Mouse (Mus musculus) gastrocnemius, postnatal 25 days (tissue): ENCODE measurements at regions not wholly inside any gene's neighbourhood (a gene's known extent, or its start where the extent isn't known, plus 50 kb on each side); places are given as distances from the start of the nearest gene placed in this dataset.
A peak's percentile ranks its signal among the peaks of the same experiment; 100 is the strongest.

ENCODE experiments used
- DNase-seq: peaks from one replicate; pipeline ENCODE4 v3.0.0; 2022

DNA sequence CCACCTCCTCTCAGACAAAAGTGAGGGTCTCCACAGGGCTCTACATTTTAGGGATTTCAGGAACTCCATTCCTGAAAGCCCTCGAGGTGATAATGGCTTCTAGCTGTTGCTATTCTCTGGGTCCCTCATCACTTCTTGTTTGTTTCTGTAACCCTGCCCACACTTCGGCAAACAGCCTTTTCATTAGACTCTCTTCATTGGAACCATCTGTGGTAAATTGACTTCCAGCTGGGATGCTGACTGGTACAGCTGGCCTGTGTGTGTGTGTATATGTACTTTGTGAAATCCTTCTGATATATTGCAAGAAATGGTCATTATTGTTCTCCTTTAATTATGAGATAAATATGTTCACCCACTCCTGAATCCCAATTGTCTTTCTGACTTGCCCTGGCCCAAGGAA is 50.3 kb downstream of the Gm10192 start:
- DNase-seq, result no peak

DNA sequence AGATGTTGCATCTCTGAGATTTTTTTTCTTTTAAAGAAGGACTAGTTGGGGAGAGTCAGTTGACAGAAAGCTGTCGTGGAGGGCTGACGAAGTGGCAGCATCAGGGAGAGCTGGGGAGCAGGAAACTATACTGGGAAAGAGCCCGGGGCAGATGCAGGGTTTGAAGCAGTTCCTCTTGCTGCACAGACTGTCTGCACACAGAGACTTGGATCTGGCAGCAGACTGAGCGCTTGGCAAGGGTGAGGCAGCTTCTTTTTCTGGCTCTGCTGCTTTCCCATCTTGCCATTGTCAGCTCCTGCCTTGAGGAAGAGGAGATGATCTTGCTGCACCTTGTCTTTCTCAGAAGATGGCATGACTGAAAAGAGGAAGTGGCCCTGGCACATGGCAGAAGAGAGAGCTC is 55.2 kb downstream of the Gm10192 start:
- peak; percentile 9 for DNase-seq

DNA sequence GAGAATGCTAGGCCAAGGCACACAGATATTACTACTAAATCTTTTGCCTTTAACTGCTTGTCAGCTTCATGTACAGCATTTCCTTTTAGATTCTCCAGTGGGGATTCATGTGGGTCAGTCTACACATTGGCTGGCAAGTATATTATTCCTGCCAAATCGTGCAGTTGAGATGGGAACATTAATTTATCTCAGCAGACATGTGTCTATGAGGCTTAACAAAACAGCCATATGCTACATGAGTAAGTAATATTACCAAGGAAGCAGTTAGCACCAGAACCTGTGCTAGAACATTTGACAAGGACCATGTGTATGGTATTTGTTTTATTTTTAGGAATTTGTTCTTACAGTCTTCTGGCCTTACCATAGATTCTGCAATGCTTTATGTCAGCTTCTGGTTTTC is 59.1 kb downstream of the Gm10192 start:
- no peak for DNase-seq

DNA sequence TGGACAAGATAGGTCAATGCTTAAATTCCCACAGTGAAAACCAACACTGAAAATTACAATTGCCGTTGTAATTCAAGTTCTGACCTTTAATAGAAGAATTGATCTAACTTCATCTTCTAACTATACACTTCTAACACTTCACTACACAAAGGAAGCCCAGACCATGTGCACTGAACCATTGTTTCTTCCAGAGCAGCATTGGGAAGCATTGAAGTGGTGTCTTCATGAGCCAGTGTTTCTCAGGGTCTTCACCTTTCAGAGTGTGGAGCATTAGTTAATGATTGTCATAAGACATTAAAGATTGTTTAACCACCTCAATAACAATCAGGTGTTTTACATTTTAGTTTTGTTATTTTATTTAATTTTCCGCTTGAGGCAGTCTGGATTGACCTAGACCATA is 61.0 kb downstream of the Gm10192 start:
- DNase-seq, result no peak

DNA sequence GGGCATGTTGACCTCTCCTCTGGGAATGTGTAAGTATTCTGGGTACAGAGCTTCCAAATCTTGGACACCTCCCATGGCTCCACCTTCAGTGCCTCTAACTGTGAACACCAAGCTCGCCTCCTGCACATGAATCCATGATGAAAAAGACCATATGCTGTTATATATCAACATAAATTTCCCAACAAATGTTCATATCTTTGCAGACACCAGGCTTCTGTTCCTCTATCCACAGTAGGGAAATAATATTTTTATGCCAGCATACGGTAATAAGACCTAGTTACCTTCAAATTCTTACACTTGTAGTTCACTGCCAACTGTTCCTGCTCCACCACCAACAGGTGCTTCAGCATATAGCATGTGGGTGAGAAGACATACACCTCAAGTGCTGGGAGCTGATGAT is 63.5 kb downstream of the Gm10192 start:
- no peak for DNase-seq

DNA sequence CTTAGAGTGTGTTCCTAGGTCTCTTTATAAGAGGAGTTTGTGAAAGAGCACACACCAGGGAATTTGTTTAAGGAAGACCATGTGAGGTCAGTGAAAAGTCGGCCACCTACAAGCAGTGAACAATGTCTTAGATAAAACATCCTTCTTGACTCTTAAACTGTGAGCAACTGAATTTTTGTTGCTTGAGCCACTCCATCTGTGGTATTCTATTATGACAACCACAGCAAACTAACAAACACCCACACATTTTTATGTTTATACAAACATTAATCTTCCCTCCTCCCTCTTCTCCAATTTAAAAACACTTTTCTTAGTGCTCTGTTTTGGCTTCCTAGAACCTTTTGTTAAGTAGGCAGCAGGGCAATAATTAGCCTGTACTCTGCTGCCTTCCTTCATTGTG is 66.0 kb downstream of the Gm10192 start:
- no peak for DNase-seq

DNA sequence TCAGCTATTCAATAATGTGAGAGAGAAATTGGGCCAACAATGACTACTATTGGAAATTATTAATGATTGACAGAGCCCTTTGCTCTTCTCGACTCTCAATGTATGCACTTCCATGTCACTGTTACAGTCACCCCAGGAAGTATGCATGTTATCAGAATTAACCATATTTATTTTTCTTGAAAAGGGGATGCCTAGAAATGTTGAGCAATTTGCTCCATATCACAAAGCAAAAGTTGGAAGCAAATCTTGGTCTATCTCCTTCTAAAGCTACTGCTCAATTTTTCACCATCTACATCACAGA is 80.3 kb downstream of the Gm10192 start:
- DNase-seq, result no peak

DNA sequence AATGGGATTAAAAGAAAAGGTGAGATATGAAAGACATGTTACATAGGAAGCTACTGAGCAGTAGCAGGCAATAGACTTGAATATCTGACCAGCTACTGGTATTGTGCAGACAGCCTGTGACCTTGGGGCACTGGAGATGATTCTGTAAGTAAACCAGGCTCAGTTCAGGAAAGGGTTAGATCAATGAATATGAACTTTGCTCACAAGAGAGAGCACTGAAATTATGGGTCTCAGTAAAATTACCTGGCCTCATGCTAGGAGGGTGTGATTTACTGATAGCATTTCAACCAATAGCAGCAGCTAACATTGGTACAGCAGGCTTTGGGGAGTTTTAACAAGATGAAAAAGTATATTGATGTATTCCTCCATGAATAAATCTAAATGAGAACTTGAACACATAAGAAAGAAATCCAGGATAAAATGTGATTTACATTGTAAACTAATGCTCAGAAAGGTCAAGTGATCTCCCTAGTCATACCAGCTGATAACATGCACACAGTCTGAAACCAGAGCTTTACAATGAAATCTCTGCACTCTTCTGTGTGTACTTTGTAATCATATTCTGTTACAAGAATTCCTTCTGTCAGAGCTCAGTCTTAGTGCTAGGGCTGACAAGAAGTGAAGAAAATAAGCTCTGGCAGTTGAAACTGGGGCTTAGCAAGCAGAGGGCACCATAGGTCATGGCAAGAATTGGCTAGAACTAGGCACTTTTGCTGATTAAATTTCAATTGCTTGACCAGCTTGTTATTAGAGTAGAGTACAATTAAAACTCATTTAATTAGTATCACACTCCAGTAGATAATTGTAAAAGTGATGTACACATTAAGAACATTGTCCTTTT is 80.8 kb downstream of the Gm10192 start:
- no peak for DNase-seq

DNA sequence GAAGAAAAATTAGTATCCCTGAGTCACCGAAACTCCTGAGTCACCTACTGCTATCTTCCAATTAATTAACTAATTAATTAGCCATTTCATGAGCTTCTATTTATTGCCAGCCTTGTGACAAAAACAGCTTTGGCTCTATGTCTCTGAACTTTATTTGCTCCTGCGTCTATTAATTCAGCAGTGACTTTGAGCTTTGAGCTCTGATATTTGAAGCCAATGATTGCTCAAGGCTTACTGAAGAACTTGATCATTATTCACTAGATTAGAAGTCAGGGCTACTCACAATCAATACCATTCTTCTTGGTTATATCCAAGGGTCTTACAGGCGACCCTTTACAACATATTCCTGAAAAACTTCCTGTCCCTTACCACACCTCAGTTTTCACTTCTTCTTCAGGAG is 83.2 kb downstream of the Gm10192 start:
- no peak for DNase-seq

DNA sequence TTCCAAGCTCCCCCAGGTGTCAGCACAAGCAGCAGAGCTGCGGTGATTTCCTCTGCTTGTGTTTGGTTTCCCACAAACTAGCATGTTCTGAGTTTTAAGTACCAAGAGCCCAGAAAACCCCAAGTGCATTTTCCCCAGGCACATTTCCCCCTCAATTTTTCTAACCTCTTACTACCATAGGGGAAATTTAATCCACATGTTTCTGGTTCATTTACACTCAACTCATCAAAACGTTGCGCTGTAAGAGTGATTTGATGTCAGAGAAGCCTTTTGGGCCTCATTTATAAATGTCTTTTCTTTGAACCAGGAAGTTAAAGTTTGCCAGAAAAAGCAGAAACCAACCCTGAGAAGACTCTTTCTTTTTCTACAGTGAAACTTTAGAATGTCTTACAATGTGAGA is 89.4 kb downstream of the Gm10192 start:
- DNase-seq, result no peak

DNA sequence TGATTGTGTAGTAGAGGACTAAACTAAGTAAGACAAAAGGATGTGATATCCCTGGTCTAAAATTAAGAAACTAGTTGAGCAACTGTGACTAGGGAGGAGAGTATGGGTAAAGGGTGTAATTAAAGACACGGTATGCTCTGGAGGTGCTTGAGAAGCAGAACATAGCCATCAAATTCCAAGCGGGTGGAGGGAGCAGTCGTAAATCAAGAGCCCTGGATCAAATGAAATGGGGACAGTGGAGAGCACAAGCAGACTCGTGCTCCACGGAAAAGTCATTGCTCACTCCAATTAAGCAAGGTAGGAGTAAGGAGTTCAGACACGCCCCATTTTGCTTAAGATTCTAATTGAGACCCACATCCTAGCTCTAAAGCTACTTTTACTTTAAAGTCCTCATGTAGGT is 132.2 kb downstream of the Gm10192 start:
- no peak for DNase-seq

DNA sequence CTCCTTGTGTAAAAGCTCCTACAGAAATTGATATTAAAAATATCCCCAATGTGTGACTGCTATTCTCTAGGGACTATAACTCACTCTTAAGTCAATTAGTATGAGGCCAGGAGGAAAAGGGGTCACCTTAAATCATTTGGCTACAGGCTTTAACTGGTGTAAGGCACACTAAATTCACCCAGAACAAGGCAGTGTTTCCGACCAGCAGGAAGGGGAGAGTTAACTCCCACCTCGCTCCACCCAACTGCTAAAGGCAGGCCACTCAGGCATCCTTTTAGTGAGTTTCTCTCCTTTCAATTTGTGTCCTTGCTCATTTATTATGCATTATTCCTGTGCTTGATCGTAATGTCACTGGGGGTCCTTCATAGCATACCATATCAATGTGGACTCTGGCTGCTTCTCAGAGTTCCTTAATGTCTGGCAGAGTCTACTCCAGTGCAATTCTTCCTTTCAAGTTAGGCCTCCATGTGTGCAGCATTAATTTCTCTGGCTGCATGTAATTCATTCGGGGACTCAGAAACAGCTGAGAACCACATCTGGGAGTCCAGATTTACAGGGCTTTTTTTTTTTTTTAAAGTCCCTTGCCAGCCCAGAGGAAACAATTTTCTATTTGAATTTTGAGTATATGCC is 133.8 kb downstream of the Gm10192 start:
- no peak for DNase-seq

DNA sequence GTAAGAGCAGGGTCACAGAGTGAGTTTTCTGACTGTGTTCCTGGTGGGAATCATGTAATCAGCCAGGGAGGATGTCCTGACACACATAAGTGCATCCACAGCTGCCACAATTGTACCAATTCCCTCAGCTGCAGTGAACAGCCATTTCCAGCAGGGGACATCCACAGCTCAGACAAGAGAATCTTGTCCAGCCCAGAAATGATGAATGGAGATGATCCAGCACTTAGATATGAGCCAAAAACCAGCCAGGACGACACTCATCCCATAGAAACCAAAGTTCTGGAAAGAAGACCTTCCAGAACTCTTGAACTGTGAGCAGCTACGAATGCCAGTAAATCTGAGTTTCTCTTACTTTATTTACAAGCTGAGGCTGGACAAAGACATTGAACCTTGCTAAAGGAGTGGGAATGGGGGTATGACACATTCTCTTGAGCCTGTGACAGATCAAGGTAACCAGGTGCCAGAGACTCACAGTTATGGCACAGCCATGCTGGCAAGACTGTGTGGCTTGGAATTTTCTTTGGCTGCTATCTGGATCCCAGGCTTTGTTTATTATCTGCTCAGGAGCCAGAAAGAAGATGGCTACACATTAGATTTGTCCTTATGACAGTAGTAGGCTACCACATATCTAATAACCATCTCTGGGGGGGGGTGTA is 145.1 kb downstream of the Gm10192 start:
- DNase-seq, result peak; percentile 25

DNA sequence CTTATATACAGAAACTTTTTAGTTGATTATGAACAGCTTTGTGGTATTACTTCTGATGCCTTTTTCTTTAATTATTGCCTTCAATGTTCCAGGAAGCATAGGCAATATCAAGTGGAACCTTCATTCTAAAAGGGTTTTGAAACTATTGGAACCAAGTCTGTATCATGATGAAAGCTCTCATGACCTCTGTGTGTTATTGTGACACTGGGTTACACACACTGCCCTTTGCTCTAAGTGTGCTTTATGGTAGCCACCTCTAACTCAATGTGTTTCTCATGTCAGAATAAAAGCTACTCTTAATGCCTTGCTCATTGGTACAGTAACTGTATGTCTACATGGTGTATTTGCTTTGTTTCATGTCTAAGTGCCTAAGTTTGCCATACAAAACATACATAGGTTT is 154.0 kb downstream of the Gm10192 start:
- no peak for DNase-seq

DNA sequence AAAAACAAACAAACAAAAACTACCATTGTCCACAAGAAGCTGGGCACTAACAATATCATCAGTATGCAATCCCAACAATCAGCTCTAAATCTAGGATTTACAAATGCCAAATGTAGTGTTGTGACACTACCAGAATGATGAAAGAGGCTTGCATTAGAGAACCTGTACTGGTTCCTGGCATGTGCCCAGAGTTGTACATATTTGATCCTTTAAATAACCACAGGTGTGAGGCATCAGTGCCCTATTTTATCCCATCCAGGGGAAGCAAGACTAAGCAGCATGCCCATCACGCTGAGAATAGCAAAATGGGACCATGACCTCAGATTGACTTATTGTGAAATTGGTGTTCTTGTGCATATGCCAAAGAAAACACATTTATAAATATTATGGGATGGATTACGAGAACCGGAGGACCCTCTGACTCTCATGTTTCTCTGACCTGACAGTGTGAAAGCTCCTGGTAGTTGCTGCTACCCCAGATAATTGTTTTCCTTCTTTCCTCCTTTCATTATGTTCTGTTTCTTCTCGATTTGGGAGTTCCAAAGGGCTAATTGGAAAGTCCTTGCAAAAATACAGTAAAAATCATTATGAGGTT is 157.4 kb downstream of the Gm10192 start:
- DNase-seq, result no peak

DNA sequence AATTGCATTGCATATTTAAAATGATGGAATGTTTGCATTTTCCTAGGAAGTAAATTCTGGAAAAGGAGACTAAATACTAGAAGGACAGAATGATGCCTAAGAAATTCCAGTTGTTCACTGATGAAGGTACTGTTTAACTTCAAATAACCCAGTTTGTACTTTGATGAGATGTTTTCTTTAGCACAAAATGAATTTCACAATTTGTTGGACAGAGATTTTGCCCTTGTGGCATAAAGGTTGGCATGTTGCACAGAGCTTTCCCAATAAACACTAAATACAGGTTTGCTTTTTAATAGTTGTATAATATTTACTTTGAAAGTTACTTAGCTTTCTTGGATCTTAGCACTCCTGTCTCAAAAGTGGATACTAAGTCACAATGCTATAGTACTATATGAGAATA is 181.6 kb downstream of the Gm10192 start:
- no peak for DNase-seq

DNA sequence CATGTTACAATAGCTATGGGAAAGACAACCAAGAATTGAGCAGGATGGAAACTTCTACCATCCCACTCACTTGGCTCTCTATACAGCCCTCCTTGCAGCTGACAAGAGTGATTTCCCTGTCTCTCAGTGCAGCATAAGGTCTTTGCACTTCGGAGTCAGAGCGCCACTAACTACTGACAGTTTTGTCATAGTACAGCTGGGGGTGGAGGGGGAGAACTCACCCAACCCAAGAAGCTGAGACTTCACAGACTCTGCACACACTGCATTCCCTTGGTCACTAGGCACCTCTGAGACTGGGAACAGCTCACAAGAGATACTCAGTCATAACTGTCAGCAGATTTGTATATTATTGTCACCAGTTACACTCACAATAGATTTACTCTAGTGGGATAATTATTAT is 195.3 kb upstream of the Gm12695 start:
- no peak for DNase-seq

DNA sequence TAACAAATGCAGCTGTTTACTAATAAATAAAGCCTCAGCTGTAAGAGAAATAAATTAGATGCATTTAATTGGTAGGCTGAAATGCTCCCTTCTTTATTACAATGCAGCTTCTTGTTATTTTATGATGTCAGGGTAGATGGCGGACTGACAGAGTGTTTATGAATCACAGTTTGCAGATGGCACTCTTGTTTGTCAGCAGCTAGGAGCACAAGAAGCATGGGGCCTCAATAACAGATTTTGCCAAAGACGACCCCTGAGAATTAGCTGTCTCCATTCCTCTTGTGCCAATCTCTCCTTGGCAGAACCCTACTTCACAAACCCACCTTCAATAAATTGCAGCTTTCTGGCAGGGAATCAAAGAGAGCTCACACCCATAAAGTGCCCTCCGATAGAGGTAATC is 194.9 kb upstream of the Gm12695 start:
- DNase-seq, result no peak

DNA sequence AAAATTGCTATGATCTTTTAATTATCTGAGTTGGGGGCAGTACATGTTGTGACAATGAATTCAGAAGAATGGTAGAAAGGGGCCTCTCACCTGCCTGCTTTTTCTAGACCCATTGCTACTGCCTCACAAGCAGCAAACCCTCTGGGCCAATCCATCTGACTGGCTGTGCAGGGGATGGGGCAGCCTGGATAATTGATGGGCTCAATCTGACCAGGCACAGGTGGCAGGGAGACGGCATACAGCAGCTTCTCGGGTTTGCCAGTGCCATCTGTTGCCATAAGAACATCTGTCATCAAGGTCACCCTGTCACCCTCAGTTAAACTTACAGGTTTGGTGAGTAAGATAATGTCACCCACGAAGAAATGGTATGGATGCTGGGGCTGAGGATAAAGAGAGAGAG is 189.9 kb upstream of the Gm12695 start:
- DNase-seq, result no peak

DNA sequence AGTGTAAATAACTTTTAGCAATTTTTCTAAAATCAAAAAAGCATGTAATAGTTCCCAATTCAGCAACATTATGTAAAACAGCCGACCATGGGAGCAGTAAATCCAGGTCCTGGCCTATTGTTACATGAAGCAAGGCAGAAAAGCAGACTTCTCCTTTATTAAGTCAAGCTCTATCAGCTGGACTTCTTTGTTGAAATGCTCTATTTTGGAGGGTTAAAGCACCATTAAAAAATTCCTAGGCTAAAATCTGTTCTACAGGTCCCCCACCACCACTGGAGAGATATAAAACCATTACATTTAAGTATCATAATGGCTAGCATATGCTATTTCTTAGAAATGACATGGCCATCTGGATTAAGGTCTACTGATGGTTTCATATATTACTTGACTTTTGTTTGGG is 188.8 kb upstream of the Gm12695 start:
- no peak for DNase-seq

DNA sequence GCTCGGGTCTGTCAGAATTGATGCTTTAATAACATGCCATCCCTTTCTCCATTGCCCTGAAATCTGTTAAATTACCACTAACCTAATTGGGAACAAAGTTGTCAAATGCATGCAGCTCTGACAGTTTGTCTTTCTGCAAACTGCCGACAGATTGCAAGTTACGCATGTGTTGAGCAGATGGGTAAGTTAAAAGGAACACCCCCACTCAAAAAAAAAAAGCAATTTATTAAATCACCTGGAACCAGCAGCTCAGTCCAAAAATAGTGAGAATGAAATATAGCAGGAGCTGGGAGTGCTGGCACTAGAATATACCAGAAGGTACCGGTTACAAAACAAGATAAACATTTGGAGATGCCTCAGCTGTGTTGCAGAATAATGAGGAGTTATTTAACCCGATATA is 184.2 kb upstream of the Gm12695 start:
- no peak for DNase-seq

DNA sequence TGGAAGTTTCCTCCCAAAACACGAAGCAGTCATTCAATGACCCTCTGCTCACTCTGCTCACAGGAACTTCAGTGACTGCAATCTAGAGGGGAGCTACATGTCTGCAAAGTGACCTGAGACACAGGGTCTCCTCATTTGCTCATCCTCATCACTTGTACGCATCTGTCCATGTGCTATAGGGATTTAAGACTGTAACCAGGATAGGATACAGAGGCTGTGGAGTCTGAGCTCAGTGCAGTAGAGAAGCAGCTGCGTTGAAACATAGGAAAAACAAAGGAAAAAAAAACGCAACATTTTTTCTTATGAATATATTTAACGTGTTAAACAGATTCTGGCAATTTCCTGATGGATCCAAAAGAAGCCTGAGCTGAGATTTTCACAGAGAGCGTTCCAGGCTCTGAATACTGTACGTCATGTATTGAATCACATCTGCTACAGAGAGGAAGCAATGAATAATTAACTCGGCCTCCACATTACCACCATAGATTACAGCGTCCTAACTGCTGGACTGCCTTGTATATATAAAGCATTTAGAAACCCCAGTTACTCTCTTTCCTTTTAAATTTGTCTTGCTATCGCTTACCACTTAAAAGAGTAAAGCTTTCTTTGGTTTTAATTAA is 183.7 kb upstream of the Gm12695 start:
- DNase-seq, result no peak
